Mouse (Mus musculus): ENCODE results near the gene Wdr78. TPM values are rescaled to one million over a fixed set of nuclear protein-coding genes. Genes with fewer than 3 reads are reported as not detected.

The Wdr78 gene
- 2.8 and 4.3 TPM in 2 replicates for polyA plus RNA-seq (2011; ENCODE audit: insufficient read length, low read depth, missing spikeins)

GRCm38 (mm10) chr4:103114184-103115111, at the start of gene Wdr78, which contains the start of gene Mier1:
Gene Wdr78, minus strand, starts transcription at chr4:103114555.
Gene Mier1, plus strand, starts transcription at chr4:103114390.
- Histone ChIP-seq H3K4me1 (ENCODE audit: control insufficient read depth, insufficient read depth, low read length) (peaks cover 9% of the 10 kb centered on the region), H3K27ac (ENCODE audit: insufficient read depth, low read length) (peak within 1 kb of the TSS; percentile 96), H3K4me3 (ENCODE audit: insufficient read depth, low read length) (peak within 1 kb of the TSS; percentile 99)
- TF ChIP-seq CTCF (IDR thresholded peaks at IDR 0.05; ENCODE audit: borderline replicate concordance, insufficient read depth, low read length), result no peak
- peak; percentile 90 for TF ChIP-seq POLR2A (IDR thresholded peaks at IDR 0.05; ENCODE audit: low read depth, low read length)

- no peak for TF ChIP-seq POLR2A (IDR thresholded peaks at IDR 0.05; ENCODE audit: low read depth, low read length)
- TF ChIP-seq CTCF (IDR thresholded peaks at IDR 0.05; ENCODE audit: borderline replicate concordance, insufficient read depth, low read length), result no peak
- H3K4me3 ChIP-seq (ENCODE audit: insufficient read depth, low read length), result no peak overlapping the region
- no peaks in the 10 kb centered on the region for H3K4me1 ChIP-seq (ENCODE audit: control insufficient read depth, insufficient read depth, low read length)
- no peak overlapping the region for H3K27ac ChIP-seq (ENCODE audit: insufficient read depth, low read length)
These were observed 44.4 kb upstream of the Wdr78 start for GRCm38 (mm10) chr4:103158781-103159180.

GRCm38 (mm10) chr4:103151946-103152345, 37.6 kb upstream of the Wdr78 start:
- no peak overlapping the region for H3K4me3 ChIP-seq (ENCODE audit: insufficient read depth, low read length)
- H3K4me1 ChIP-seq (ENCODE audit: control insufficient read depth, insufficient read depth, low read length), result no peaks in the 10 kb centered on the region
- no peak for TF ChIP-seq CTCF (IDR thresholded peaks at IDR 0.05; ENCODE audit: borderline replicate concordance, insufficient read depth, low read length)
- TF ChIP-seq POLR2A (IDR thresholded peaks at IDR 0.05; ENCODE audit: low read depth, low read length), result no peak
- no peak overlapping the region for H3K27ac ChIP-seq (ENCODE audit: insufficient read depth, low read length)

- no peak for TF ChIP-seq POLR2A (IDR thresholded peaks at IDR 0.05; ENCODE audit: low read depth, low read length)
- TF ChIP-seq CTCF (IDR thresholded peaks at IDR 0.05; ENCODE audit: borderline replicate concordance, insufficient read depth, low read length), result peak; percentile 75; the same call in 1 of the 2 replicates
- H3K27ac ChIP-seq (ENCODE audit: insufficient read depth, low read length), result no peak overlapping the region
- H3K4me1 ChIP-seq (ENCODE audit: control insufficient read depth, insufficient read depth, low read length), result no peaks in the 10 kb centered on the region
- H3K4me3 ChIP-seq (ENCODE audit: insufficient read depth, low read length), result no peak overlapping the region
These were observed 32.0 kb upstream of the Wdr78 start for GRCm38 (mm10) chr4:103146339-103146738.

GRCm38 (mm10) chr4:103136946-103137345, 22.6 kb upstream of the Wdr78 start:
- H3K4me3 ChIP-seq (ENCODE audit: insufficient read depth, low read length), result no peak overlapping the region
- TF ChIP-seq POLR2A (IDR thresholded peaks at IDR 0.05; ENCODE audit: low read depth, low read length) (no peak), CTCF (IDR thresholded peaks at IDR 0.05; ENCODE audit: borderline replicate concordance, insufficient read depth, low read length) (no peak)
- H3K27ac ChIP-seq (ENCODE audit: insufficient read depth, low read length), result no peak overlapping the region

GRCm38 (mm10) chr4:103126533-103126932, 12.2 kb upstream of the Wdr78 start:
- Histone ChIP-seq H3K27ac (ENCODE audit: insufficient read depth, low read length) (no peak overlapping the region), H3K4me1 (ENCODE audit: control insufficient read depth, insufficient read depth, low read length) (peaks cover 4% of the 10 kb centered on the region), H3K4me3 (ENCODE audit: insufficient read depth, low read length) (no peak overlapping the region)
- TF ChIP-seq POLR2A (IDR thresholded peaks at IDR 0.05; ENCODE audit: low read depth, low read length), result no peak
- TF ChIP-seq CTCF (IDR thresholded peaks at IDR 0.05; ENCODE audit: borderline replicate concordance, insufficient read depth, low read length), result no peak

More at GRCm38 (mm10) chr4:103136946-103137345, 22.6 kb upstream of the Wdr78 start:
- H3K4me1 ChIP-seq (ENCODE audit: control insufficient read depth, insufficient read depth, low read length), result no peaks in the 10 kb centered on the region

GRCm38 (mm10) chr4:103123606-103124005, 9.3 kb upstream of the Wdr78 start:
- no peak for TF ChIP-seq CTCF (IDR thresholded peaks at IDR 0.05; ENCODE audit: borderline replicate concordance, insufficient read depth, low read length)
- no peak for TF ChIP-seq POLR2A (IDR thresholded peaks at IDR 0.05; ENCODE audit: low read depth, low read length)
- H3K4me3 ChIP-seq (ENCODE audit: insufficient read depth, low read length), result no peak overlapping the region
- H3K27ac ChIP-seq (ENCODE audit: insufficient read depth, low read length), result no peak overlapping the region
- H3K4me1 ChIP-seq (ENCODE audit: control insufficient read depth, insufficient read depth, low read length), result peaks cover 9% of the 10 kb centered on the region

GRCm38 (mm10) chr4:103123086-103123485, 8.7 kb upstream of the Wdr78 start:
- Histone ChIP-seq H3K27ac (ENCODE audit: insufficient read depth, low read length) (no peak overlapping the region), H3K4me1 (ENCODE audit: control insufficient read depth, insufficient read depth, low read length) (peaks cover 9% of the 10 kb centered on the region), H3K4me3 (ENCODE audit: insufficient read depth, low read length) (no peak overlapping the region)
- TF ChIP-seq POLR2A (IDR thresholded peaks at IDR 0.05; ENCODE audit: low read depth, low read length), result no peak
- TF ChIP-seq CTCF (IDR thresholded peaks at IDR 0.05; ENCODE audit: borderline replicate concordance, insufficient read depth, low read length), result no peak

GRCm38 (mm10) chr4:103120874-103121389, 6.6 kb upstream of the Wdr78 start:
- TF ChIP-seq CTCF (IDR thresholded peaks at IDR 0.05; ENCODE audit: borderline replicate concordance, insufficient read depth, low read length) (no peak), POLR2A (IDR thresholded peaks at IDR 0.05; ENCODE audit: low read depth, low read length) (no peak)
- Histone ChIP-seq H3K4me3 (ENCODE audit: insufficient read depth, low read length) (peak overlapping the region; percentile 24; the same call in 1 of the 2 replicates), H3K4me1 (ENCODE audit: control insufficient read depth, insufficient read depth, low read length) (peaks cover 9% of the 10 kb centered on the region), H3K27ac (ENCODE audit: insufficient read depth, low read length) (no peak overlapping the region)

- no peak overlapping the region for H3K27ac ChIP-seq (ENCODE audit: insufficient read depth, low read length)
- peak overlapping the region; percentile 90 for H3K4me3 ChIP-seq (ENCODE audit: insufficient read depth, low read length)
- TF ChIP-seq CTCF (IDR thresholded peaks at IDR 0.05; ENCODE audit: borderline replicate concordance, insufficient read depth, low read length) (no peak), POLR2A (IDR thresholded peaks at IDR 0.05; ENCODE audit: low read depth, low read length) (no peak)
- H3K4me1 ChIP-seq (ENCODE audit: control insufficient read depth, insufficient read depth, low read length), result peaks cover 11% of the 10 kb centered on the region
These were observed 6.0 kb upstream of the Wdr78 start for GRCm38 (mm10) chr4:103120395-103120794.
